Mouse (Mus musculus): ENCODE measurements around the gene Pcyt1a.
"Not testable (repeated sequence)": the region's sequence is repeated elsewhere in the genome, so short reads cannot be mapped to it uniquely, and the experiment has no call there.

Gene Pcyt1a

DNA sequence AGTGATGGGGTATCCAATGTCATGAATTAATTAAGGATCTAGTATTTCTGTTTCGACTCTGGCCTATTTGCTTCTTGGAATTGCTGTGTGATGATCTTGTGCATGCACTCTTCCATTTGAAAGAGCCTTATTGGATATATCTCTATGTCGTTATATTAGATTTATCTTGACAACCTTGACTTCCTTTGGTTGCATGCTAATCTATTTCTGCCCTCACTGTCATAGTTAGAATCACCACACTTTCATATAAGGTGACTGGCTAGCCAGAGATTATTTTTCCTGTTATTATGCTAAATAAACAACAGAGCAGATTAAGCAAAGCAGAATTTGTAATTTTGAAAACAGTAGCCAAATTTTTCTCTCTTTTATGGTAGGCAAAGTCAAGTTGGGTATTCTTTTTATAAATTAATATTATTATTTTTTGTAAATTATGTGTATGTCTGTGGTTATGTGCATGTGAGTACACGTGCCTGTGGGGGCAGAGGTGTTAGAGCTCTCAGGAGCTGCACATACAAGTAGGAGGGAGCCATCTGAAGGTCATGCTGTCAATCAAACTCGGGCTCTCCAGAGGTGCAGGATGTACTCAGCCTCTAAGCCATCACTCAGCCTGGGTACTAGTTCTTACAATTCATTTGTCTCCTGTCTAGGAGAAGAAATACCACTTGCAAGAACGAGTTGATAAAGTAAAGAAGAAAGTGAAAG lies 38.8 kb downstream of the Pcyt1a start:
- in situ Hi-C loops (cut with MboI; ENCODE audit: low sequenced_read_pairs) = no loop called here

DNA sequence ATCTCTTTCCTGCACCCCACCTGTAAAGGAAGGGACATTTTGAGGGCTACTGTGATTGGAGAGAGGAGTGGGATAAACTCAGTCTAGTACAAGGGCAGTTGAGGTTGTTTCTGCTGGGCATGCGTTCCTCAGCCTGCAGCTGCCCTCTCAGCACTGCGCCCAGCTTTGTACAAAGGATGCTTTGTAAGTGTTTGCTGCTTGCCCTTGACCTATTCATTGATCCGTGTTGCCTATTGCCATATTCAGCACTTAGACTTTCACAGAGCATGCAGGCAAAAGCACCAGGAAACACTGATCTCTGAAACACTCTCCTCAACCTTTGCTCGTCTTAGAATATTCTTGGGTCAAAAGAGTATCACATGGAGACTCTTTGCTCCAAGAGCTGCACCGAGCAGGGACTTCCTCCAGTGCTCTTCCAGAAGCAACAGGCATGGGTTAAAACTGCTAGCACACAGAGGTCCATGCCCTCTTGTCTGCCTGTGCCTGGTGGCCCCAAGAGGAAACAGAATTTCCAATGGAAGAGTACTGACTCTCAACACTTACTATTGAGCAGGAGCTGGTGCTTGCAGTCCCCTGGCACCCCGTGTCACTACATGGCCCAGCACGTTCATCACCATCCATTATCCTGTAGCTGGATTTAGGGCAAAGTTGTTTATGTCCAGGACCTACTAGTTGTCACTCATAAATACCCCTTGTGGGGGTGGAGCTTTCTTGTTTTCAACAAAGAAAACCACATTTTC lies 41.7 kb downstream of the Pcyt1a start:
- in situ Hi-C loops (cut with MboI; ENCODE audit: low sequenced_read_pairs) = no loop called here

DNA sequence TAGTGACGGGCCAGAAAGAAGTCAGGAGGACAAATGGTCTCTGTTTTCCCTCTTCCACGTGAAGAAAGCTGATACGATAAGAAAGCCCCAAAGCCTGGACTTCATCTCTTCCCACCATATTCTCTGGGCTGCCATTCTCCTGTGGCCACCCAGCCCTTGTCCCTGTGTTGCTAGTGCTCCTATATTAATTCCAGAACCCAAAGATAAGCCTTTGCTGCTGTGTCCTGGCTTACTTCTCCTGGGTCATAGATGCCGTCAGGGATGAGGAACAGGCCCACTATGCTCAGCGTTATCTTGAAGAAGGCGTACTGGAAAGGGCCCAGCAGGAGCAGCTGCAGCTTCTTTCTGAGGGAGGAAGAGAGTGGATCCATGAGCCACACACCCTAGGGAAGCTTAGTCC lies 46.6 kb downstream of the Pcyt1a start:
- in situ Hi-C loops (cut with MboI; ENCODE audit: low sequenced_read_pairs) = no loop called here

DNA sequence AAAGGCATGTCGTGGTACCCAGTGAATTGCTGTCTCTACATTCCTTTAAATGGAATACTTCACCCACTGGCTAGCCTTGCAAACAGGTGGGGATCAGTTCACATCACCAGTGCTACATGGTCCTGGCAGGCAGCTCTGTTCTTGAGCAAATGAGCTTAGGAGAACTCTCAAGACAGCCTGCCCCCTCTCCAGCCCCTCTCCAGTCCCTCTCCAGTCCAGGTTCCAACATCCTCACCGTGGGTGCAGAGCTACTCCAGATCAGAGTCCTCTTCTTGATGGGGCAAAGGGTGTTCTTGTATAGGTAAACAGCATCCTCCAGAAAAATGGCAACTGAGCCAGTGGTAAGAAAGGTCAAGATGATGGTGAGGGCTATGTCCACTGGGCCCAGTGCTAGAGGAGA lies 48.7 kb downstream of the Pcyt1a start:
- in situ Hi-C loops (cut with MboI; ENCODE audit: low sequenced_read_pairs) = no loop called here

DNA sequence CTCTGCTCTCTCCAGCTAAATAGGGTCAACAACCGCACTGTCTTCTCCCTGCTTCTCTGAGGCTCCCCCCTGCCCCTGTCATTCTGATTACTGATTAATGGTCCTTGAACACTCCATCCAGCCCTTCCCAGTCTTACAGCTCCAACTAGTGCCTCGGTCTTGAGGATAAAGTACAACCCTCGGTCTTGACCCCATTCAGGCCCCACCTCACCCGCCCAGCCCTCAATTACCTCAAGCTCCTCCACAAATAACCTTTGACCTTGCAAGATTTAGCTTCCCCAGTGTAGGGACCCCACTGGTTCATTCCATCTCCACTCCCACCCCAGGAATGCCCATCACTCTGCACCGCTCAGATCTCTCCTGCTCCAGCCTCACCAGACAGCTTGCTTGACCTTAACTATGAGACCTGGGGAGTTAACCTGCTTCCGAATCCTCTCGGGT lies 53.7 kb downstream of the Pcyt1a start:
- in situ Hi-C loops (cut with MboI; ENCODE audit: low sequenced_read_pairs) = no loop called here

DNA sequence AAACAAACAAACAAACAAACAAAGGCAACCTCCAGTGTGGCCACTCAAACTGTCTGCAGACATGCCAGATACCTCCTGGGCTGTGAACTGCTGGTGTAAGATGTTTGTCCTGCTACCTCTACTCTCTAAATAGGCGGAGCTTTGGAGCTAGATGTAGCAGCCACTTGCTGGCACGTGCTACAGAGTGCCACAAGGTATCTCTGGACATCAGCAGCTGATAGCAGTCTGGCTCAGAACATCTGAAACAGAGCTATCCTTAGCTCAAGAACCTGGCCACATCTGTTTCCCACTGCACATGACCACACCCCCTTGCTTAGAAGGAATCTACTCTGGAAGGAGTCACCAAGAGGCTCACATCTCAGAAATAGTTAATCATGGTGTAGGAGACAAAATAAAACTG lies 54.5 kb downstream of the Pcyt1a start:
- in situ Hi-C loops (cut with MboI; ENCODE audit: low sequenced_read_pairs) = no loop called here

DNA sequence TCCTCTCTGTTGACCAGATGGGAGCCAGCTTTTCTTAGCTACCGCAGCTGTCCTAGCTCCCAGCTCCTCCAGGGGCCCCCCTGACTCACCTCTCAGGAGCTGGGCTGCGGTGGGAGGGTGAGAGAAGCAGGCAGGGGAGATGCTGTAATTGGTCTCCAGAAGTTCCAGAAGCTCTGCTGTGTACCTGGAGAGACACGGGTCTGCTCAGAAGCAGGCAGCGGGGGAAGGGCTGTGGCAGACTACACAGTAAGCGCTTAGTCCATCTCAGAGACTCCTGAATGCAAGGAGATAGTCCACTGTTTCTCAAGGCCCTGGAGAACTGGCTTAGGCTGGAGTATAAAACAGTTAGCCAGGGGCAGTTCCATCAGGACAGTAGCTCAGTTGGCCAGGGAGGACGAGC lies 55.3 kb downstream of the Pcyt1a start:
- in situ Hi-C loops (cut with MboI; ENCODE audit: low sequenced_read_pairs) = no loop called here

DNA sequence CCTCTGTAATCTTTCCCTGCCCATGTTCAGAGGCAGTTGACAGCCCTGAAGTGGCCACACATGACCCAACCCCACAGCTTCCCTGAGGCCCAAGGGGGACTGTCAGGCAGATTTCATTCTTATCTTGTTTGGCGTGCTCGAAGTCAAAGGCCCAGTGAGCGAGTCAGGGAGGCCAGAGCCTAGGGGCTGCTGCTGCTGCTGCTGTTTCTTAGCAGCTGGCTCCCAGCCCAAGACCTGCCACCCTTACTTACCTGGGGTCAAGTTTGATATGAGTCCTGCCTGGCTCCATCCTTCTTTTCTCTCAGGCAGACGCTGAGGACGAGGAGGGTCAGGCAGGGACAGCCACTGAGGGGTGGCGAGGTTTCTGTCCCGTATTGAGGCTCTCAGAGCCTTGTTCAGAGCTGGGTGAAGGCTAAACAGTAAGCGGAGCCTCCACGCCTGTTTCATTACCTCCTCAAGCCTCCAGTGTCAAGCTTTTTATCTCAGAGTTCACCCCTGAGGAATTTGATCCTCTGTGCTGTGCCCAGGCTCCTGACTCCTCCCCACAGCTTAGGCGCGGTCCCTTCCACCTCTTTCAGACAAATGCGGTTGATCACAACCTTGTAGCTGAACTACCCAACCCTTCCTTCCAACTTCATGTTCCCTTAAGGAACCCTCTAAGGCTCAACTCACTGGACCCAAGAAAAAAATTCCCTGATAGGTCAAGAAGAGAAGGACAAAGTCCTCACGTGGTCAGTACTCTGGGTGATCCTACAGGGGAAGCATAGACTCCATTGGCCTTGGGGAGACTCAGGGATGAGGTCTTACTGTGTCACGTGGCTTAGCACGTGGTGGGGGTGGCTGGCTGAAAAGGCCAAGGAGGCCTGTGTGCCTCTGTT lies 56.8 kb downstream of the Pcyt1a start, which contains the start of gene Slc51a:
Gene Slc51a (minus strand): TSS at position 646 of the 878 bp plus-strand sequence.
- in situ Hi-C loops (cut with MboI; ENCODE audit: low sequenced_read_pairs) = no loop called here

DNA sequence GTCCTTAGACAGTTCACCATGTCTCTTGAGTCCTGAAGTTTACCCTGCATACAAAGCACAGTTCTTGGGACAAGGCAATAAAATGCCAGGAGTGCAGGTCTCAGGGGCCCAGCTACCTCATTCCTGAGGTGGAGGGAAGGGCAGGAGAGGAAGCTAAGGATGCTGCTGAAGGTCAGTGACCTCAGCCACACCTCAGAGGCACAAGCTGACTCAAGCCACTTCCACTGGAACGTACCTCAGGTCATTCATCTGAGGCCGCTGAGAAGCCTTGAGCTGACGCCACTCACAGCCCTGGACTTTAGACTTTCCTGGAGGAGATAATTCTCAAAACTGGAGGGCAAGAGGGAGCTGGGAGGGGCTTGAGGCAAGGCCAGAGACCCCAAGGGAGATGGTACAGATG lies 58.2 kb downstream of the Pcyt1a start:
- in situ Hi-C loops (cut with MboI; ENCODE audit: low sequenced_read_pairs) = no loop called here

DNA sequence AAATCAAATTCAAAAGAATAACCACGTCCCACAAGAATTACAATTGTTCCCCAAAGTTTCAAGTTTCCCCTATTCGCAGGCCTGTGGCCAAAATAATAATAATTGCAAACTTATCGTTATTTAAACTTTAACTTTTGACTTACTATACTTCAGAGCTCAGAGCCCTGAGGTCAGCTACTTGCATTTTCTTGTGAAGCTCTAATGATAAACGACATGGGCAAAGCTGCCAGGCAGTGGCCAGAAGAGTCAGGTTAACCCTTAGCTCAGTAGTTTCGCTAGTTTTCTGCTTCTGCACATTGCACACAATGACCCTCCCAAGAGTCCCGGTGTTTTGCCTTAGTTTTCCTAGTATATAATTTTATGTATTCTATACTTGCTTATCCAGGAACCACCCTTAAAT lies 63.6 kb downstream of the Pcyt1a start:
- in situ Hi-C loops (cut with MboI; ENCODE audit: low sequenced_read_pairs) = not testable (repeated sequence)

DNA sequence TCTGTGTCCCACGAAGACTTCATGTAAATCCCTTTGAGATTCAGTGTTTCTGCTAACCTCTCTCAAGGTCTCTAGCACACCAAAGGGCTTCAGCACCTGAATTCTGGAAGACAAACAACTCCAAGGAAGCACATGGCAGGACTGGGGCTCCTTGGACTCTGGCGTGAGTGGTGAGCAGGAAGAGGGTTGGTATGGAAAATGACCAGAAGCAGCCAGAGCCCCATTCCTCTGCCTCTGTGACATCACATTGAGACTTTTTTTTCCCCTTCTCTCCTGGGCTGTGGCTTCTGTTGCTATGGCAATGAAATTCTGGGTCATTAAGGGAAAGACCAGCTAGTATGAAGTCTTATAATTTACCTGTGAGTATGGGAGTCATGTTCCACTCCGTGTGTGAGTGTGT lies 65.2 kb downstream of the Pcyt1a start, which contains the start of gene Zdhhc19:
Gene Zdhhc19 (plus strand): TSS at position 301 of the 400 bp plus-strand sequence.
- in situ Hi-C loops (cut with MboI; ENCODE audit: low sequenced_read_pairs) = no loop called here

DNA sequence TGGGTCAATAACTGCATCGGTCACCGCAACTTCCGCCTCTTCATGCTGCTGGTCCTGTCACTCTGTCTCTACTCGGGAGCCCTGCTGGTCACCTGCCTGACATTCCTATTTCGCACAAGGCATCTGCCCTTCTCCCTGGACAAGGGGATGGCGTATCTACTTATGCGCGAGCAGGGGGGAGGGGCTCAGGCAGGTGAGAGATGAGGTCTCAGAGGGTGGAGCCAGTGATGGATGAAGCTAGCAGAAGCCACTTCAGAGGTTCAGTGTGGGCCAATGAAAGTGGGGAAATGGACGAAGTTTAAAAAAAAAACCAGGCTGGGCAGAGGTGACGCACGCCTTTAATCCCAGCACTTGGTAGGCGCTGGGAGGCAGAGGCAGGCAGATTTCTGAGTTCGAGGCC lies 68.3 kb downstream of the Pcyt1a start:
- in situ Hi-C loops (cut with MboI; ENCODE audit: low sequenced_read_pairs) = no loop called here

DNA sequence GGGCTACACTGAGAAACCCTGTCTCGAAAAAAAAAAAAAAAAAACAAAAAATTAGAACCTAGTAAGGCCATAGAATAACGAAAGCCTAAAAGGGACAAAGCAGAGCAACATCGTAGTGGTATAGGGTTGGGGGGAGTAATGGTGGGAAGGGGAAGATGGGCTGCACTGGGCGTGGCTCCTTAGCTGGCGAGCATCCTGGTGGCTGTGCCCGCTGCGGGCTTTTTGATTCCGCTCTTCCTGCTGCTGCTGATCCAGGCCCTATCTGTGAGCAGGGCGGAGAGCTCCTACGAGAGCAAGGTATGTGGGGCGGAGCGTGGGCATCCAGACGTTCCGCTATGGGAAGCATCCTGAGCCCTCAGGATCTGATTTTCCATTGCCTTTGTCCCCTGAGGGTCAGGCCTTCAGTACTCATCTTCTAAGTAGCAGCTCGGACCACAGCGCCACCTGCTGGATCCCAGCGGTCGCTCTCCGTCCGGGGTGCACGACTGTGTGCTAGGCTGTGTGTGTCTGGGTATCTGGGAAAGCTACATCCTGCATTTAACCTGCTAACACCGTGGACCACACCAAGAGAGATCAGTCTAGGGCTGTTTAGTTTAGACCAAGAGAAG lies 68.8 kb downstream of the Pcyt1a start:
- in situ Hi-C loops (cut with MboI; ENCODE audit: low sequenced_read_pairs) = no loop called here

DNA sequence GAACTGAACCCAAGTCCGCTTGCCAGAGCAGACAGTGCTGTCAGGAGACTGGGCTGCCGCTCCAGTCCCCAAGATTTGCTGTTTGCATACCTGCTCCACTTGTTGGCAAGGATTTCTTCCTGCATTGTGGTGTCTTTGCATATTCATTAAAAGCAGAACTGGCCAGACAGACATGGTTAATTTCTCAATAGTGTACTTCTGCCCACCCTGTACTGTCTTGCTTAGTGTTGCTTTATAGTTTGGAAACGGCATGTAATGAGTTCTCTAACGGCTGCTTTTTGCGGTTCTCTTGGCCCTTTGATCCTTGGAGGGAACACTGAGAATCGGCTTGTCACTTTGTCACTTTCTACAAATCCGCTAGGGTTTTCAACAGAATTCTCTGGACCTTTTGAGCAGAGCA lies 70.7 kb downstream of the Pcyt1a start:
- in situ Hi-C loops (cut with MboI; ENCODE audit: low sequenced_read_pairs) = no loop called here

DNA sequence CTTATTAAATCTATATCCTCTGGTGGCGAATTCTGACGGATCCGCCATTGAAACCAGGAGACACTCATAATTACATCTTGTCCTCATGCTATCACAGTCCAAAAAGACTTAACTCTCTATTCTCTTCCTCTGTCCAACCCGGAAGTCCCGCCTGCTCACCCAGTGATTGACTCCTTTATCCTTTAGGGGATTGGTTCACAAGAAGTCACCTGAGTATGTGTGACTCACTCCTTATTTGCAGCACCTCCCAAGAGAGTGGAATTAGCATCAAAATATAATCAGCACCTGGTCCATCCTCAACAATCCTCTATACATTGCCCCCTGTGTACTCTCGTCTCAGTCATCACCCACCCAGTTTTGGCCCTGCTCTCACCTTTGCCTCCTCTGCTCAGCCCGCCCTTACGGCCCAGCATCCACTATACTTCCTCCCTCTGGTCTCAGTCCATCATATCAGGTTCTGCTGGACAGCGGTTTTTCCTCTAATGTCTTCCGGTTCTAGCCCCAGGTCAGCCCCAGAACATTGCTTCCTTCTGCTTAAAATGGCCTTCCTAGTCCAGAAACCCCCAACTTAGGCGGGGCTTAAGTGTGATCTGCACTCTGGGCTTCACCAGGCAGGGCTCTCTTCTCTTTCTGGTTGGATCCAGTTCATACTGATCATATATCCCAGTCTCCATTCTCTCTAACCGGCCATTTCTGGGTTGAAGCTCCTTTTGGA lies 72.1 kb downstream of the Pcyt1a start:
- in situ Hi-C loops (cut with MboI; ENCODE audit: low sequenced_read_pairs) = no loop called here

DNA sequence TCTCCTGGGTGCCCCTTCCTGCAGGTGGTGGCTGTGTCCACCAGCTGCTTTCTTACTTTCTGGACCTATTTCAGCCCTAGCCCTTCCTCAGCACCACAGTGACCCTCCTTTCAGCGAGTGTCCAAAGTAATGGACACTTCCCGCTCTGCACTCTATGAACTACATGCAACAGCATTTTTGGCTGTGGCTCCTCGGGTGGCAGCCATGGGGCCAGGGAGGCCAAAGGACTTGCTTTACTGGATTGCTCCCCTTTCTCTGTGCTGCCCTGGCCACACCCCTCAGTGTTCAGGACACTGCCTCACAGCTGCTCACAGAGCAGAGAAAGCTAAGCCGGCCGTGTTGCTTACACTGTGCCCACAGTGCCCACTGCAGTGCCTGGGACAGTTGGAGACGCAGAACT lies 72.9 kb downstream of the Pcyt1a start:
- in situ Hi-C loops (cut with MboI; ENCODE audit: low sequenced_read_pairs) = no loop called here

DNA sequence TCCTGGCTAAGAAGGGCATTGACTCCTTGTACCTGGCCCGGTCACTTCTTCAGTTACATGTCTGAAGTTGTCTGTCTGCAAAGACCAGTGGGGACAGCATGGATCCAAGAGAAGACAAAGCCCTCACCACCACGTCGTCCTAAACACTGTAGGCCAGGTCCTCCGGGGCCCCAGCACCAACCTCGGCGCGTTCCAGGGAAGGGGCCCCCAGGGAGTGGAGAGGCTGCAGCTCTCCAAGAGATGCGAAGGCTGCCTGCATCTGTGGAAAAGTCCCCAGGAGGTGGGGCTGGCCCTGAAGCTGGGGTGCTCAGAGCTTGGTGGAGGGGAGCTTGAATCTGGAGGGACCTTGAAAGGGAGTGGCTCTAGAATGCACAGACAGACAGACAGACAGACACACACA lies 75.6 kb downstream of the Pcyt1a start:
- in situ Hi-C loops (cut with MboI; ENCODE audit: low sequenced_read_pairs) = no loop called here

DNA sequence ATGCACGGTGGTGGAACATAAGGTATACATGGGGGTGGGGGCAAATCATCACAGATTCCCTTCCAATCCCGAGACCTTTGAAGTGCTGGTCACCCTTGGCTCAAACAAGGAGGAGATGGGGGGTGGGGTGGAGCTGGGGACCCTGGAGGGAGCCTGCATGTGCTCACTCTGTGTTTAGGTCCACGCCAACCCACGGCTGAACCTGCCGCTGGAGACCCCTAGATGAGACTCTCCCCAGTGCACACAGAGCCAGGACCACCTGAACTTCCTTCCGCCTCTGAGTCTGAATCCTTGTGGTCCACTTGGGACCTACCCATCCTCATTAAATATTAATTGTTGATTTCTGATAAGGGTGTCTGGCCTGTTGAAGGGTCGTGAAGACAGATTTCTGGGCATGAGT lies 76.1 kb downstream of the Pcyt1a start:
- in situ Hi-C loops (cut with MboI; ENCODE audit: low sequenced_read_pairs) = no loop called here

DNA sequence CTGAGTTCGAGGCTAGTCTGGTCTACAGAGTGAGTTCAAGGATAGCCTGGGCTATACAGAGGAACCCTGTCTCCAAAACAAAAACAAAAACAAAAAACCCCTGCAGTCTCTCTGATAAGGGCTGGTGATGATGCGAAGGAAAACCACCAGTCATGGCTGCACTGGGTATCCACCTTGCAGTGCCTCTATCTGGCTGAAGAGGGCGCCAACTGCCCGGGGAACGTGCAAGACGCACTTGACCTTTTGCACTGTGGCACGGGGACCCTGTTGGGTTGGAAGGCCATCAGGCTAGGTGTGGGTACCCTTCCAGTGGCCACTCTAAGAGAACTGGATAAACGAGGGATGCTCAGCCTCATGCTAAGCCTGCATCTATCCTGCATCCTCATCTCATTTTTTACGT lies 76.7 kb downstream of the Pcyt1a start:
- in situ Hi-C loops (cut with MboI; ENCODE audit: low sequenced_read_pairs) = no loop called here

DNA sequence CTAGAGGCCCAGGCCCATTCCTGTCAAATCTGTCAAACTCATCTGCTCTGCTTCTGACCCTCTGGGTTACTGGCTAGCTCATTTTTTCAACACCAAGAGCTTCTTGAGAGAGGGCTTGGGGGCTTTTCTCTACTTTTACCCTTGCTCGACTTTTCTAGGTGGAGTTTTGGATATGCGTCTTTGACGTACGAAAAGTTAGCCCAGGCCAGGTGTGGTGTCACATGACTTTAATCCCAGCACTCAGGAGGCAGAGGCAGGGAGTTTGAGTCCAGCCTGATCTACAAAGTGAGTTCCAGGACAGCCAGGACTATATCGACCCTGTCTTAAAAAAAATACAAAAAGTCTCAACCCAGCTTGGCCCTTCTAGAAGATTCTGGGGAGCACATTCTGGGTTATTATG lies 77.3 kb downstream of the Pcyt1a start:
- in situ Hi-C loops (cut with MboI; ENCODE audit: low sequenced_read_pairs) = no loop called here

Measured in CH12F3 (cell line).